Mouse (Mus musculus) ovary, postnatal 10 days (tissue): ENCODE results near the gene Sipa1l3.

Experiments used
- DNase-seq: peaks from one replicate; pipeline ENCODE4 v3.0.0; 2022; ENCODE audit warnings: low spot score

Sipa1l3 gene

DNA sequence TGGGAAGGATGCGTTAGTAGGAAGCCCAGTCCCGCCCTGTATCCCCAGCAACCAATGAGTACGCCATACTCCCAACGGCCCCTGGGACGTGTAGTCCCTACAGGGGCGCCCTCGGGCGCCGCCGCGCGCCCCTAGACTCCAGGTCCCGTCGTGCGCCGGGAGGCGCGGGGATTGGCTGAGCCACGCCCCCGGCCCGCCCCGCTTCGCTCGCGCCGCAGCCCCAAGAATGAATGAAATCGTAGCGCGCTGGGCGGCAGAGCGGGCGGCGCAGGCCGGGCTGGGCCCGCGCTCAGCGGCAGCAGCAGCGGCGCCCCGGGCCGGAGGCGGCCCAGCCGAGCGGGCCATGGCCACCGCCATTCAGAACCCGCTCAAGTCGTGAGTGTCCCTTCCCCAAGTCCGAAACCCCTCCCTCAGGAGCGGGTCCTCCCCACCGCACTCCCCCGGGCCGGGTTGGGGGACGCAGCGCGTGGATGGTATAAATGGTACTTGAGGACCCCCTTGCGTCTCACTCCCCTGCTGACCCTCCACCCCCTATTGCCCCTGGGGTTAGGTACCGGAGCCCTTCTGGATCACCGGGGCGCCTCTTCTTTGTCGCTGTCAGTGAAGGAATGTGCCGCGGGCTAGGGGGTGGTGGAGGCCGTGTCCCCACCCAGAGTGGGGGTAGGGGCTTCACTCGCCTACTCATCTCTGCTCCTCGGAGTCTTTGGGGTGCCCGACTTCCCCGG lies 214.5 kb downstream of the Sipa1l3 start, which contains the start of gene Dpf1:
Gene Dpf1, plus strand, starts transcription at position 214 of the 725 bp plus-strand sequence.
- no peak for DNase-seq

DNA sequence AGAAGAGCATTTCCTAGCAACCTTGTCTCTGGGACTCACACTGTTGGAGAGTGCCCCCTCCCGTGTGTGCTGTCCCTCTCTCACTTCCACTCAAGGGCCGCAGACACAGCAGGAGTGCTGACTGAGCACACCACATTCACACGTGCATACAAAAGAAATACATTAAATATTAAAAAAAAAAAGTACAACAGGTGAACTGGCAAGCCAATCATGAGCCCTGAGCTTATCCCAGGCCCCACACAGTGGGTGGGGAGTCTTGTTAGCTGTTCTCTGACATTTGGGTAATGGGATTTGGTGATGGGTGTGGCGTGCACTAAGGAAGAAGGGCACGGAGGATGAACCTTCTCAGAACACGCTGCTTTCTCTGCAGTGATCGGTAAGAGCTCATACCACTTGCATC lies 215.8 kb downstream of the Sipa1l3 start:
- no peak for DNase-seq

DNA sequence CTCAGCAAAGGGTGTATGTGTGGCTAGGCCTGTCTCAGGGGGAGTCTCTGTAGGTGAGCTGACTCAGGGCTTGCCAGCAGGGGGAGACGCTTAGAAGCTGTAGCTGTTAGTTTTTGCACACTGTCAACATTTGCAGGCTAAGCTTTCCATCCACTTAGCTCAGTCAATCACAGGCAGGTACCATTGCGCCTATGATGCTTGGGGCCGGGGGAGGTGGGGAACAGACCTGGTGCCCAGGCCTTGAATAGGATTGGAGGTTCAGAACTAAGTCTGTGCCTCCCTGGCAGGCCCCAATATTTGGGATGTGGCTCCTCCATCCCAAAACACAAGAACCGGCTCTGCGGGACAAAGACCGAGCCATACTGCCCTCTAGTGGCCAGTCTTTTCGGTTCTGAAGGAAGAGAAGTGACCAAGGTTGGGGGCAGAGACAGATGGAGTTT lies 217.3 kb downstream of the Sipa1l3 start:
- DNase-seq: no peak

DNA sequence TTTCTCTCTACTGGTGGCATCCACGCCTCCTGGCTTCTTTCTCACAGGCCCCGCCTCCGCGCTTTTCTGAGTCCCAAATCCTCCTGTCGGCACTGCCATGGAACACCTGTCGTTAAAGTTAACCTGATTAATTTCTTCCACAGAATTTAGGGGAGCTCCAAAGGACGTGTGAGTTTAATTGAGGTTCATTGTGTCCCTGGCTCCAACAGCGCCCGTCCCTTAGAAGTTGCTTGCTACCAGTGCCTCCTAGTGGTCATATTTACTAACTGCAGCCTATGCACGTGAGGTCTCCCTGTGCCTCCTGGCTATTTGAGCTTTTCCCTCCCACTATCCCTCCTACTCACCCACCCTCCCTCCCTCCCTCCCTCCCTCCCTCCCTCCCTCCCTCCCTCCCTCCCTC lies 221.4 kb downstream of the Sipa1l3 start:
- DNase-seq: no peak

DNA sequence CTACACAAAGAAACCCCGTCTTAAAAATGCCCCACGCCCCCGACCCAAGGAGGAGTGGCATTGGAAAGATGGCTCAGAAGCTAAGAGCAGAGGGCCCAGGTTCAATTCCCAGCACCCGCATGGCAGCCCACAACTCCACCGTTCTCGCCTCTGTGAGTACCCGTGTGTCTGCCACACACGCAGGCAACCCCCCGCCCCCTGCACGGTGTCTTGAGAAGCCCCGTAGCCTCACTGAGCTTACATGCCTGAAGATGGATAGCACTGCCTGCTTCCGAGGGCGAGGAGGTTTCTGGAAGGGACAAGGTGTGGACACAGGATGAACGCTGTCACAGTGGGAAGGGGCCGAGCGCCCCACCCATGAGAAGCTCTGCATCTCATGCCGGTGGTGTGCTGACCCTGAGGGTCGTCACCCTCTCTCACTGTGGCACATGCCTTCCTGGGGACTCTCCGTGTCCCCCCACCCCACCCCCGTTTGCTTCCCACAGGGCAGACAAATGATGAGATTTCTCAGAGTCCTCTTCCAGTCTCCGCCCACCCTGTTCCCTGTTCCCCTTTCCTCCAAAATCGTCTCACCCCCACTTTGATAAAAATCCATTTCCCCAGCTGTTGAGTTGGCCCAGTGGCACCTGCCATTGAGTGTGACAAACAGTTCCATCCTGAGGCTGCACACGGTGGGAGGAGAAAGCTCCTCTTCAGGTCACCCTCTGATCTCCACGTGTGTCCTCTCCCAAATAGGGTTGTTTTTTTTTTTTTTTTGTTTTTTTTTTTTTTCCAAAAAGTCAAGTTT lies 222.4 kb downstream of the Sipa1l3 start:
- no peak for DNase-seq

DNA sequence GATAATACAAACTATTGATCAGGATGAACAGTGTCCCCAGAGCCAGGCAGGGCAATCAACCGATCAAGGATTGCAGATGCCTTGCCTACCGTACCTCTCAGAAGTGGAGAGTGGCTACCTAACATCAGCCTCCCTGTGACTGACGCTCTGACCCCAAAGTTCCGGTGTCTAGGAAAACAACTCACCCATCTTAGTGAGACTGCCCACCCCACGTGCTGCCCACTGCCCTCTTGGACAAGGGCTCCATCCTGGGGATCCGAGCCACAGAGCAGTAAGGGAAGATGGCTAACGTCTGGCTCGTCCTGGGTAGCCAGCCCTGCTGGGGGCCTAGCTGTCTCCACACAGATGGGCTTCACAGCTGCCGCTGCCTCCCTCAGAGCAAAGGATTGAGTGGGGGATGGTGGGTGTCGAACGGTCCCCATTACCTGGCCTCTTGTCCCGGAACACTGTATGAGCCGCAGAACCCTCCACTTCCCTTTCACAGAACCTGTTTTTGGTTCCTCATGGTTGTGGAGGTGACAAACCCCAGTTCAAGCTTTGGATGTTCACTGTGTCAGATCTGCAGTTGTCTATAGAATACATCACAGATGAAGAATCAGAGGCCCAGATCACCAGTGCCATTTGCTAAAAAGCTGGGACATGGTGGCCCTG lies 224.2 kb downstream of the Sipa1l3 start:
- DNase-seq: no peak

DNA sequence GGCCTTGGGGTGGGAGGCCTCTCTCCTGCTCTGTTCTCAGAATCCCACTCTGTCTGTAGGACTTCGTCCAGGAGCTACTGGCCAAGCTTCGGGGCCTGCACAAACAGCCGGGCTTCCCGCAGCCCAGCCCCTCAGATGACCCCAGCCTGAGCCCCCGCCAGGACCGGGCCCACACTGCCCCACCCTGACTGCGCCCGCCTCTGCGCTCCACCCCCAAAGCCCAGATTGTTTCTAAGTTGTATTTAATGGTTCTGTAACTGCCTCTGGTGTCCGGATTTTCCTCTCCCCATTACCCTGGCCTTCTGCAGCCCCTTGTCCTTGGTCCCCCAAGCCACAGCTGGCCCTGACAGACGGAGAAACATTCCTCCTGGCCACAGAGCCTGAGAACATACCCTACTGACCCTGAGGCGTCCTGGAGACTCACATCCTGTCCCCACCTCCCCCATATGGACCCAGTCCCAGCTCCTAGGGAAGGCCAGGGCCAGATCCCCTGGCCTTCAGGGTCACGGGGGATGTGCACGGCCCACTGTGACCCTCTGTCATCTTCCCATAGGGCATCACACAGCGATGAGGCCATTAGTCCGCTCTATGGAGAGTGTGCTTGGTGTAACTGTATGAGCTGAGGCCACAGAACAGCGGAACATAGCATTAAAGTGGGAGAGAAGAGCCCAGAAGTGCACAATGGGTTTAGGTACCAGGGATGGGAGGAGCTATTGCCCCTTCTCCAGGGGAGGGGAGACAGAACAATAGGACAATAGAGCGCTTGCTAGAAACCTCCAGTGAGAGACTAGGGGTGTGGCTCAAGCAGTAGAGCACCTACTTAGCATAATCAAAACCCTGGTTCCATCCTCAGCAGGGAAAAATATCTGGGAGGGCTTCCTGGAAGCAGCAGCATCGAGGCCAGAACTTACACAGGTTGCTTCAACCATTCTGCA lies 225.0 kb downstream of the Sipa1l3 start:
- DNase-seq: no peak

DNA sequence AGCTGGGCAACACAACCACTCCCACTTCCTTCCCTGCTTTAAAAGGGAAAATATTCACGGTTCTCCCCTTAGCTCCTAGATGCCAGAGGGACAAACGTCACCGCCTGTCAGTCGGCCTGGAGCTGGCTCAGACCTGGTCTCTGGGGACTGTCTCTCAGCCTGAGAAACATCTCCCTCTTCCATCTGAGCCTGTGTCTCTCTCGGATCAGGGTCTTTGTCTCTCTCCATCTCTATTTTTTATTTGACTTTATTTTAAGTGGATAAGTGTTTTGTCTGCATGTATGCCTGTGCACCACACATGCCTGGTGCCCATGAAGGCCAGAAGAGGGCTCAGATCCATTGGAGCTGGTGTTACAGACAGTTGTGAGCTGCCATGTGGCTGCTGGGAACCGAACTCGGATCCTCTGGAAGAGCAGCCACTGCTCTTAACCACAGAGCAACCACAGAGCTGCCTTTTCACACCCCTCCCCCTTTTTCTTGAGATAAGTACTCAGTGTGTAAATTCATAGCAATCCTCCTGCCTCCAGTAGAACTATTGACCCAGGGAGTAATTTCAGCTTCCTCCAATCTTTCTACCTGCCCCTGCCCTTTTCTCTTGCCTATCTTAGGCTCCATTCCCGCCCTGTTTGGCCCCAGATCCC lies 225.9 kb downstream of the Sipa1l3 start:
- no peak for DNase-seq

DNA sequence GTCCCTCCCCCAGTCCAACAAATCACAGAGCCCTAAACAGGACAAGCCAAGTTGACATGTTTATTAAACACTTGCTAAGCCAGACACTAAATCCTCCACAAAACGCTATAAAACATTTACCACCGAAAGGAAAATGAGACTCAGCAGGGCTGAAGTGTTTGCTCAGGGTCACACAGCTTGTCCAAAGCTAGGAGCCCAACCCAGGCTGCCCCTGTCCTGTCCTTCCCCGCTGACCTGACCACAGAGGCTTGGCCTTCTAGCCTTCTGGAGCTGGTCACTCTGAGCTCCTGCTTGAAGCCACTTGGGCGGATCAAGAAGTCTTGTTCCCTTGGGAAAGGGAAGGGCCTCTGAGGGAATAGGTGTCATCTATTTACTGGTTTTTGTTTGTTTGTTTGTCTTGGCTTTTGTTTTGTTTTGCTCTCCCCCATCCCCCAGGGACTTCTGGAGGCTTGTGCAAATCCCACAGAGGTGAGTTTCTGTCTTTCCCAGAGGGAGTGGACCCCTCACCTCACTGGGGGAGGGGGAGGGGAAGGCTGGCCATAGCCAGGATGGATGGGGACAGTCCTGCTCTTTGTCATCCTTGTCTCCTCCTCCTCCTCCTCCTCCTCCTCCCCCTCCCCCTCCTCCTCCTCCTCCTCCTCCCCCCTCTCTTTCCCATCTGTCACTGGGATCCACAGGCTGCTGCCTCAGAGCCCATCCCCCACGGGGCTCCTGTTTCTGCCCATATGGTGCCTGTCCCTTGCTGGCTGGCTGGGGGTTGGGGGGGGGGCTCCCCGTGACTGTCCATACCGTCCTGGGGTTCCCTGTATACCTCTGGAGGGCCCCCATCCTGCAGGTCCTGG lies 226.6 kb downstream of the Sipa1l3 start:
- no peak for DNase-seq

DNA sequence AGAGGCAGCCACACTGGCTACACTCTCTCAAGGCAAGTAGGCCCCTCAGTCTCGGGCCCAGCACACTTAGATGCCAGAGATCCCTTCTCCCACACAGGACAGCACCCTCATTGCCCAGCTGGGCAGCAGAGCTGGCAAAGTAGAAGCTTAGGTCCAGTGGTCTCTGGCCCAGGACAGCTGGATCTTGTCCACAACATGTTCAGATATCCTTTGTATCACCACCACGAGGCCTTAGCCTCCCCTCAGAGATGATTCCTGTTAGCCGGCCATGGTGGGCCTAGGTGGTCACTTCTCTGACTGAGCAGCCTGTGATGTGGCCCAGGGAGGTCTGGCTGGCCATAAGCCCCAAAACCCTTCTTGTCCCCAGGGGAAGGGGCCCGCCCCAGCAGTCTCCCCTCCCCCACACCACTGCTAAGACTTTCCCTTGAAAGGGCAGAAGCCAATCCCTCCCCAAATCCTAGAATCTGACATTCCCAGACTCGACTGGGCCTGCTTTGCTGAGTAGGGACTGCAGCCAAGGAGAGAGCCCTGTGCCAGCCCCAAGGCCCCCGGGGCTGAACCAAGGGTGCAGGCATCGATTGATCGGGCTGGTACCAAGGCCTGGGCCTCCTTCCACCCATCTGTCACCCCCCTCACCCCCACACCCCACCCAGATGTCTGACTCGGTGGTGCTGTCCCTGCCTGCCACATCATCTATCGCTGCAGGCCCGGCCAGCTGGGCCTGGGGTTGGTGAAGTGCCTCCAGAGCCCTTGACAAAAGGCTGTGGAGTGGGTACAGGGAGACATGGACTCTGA lies 227.6 kb downstream of the Sipa1l3 start:
- DNase-seq: no peak

DNA sequence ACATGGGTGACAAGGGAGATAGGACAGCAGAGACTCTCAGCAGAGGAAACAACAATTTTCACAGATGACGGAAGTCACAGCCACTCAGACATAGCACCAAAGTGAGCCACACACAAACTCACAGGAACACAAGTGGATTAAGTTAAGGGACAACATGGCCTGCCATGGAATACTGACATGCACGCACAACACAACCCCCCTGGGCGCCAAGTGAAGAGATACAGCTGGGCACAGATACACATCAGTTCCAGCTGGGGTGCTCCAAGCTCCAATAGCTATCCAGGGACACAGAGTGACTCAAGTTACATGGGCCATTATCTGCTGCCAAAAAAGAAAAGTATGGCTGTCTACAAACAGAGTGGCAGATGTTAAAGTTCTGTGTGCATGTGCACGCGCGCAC lies 228.6 kb downstream of the Sipa1l3 start:
- no peak for DNase-seq

DNA sequence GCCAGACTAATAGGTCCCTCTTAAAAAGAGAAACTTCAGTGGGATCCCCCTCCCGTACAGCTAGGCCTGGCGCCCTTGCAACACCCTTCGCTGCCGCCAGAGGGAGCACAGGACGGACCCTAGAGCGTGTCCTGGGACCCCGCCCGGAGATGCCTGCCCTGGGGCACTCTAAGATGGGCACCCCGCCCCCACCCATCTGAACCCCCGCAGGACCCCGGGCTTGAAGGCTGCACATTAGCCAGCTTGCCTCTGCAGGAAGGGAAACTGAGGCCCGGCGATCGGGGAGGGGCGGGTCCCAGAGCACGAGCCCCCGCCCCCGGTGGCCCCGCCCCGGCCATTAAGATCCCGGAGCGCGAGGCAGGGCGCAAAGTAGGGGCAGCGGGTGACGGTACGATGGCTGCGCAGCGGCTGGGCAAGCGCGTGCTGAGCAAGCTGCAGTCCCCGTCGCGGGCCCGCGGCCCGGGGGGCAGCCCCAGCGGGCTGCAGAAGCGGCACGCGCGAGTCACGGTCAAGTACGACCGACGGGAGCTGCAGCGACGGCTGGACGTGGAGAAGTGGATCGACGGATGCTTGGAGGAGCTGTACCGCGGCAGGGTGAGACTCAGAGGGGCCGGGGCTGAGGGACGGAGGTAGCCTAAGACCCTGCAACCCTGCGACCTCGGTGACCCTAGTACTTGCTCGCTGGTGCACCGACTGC lies 229.4 kb downstream of the Sipa1l3 start, which contains the start of gene Ppp1r14a:
Gene Ppp1r14a, plus strand, starts transcription at position 367 of the 697 bp plus-strand sequence.
- peak; percentile 84 for DNase-seq

DNA sequence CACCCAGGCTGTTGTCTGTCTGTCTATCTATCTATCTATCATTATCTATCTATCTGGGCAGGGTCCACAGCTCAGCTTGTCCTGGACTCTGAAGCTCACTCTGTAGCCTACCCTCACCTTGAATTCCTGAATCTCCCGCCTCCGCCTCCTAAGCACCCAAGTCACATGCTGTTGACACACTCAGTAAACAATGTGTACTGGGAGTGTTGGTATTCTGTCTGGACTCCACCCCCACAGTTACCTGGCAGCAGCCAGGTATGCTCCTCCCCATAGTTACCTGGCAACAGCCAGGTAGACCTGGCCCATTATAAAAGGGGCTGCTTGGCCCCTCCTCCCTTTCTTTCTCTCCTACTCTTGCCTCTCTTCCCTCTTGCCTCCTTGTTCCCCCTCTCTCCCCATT lies 230.4 kb downstream of the Sipa1l3 start:
- DNase-seq: no peak

DNA sequence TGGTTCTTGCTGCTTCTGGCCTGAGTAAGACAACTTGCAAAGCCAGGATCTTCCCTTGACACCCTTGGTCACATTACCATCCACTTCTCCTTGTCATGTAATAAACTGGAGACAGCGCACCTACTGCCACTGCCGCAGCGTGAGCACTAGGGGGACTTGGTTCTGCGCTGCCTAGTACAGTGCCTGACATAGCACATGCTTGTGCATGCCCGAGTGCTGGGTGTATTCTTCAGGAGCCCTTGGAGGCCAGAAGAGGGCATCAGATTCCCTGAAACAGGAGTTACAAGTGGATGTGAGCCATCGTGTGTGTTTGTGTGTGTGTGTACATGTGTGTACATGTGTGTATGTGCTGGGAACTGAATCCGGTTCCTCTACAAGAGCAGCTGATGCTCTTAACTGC lies 231.0 kb downstream of the Sipa1l3 start:
- no peak for DNase-seq

DNA sequence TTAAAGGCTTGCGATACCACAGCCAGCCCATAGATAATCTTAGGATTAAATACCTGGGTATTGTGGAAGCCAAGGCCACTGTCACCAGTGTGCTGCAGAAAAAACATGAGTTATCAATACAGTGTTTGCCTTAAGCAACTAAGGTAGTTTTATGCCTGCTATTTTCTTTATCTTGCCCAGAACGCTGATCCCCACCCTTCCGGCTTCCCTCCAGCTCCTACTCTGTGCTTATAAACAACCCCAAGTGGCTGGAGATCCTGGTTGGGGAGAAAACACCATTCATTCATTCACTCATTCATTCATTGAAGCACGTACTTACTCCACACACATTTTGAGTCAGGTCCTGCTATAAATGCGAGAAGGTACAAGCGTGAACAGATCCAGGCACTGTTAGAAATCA lies 233.9 kb downstream of the Sipa1l3 start:
- DNase-seq: no peak

DNA sequence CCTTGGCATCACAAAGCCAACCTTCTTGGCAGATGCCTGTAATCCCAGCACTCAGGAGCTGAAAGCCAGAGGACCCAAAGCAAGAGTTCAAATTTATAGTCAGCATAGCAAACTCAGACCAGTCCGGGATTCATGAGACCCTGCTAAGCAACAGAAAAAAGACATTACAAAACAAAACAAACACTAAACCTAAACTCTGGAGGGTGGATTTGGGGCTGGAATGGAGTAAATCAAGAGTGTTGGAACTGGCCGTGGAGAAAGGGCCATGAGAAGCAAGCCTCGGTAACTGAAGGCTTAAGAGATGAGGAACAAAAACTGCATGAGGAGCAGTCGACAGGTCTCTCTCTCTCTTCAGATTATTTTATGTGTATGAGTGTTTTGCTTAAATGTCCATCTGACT lies 234.6 kb downstream of the Sipa1l3 start:
- no peak for DNase-seq

DNA sequence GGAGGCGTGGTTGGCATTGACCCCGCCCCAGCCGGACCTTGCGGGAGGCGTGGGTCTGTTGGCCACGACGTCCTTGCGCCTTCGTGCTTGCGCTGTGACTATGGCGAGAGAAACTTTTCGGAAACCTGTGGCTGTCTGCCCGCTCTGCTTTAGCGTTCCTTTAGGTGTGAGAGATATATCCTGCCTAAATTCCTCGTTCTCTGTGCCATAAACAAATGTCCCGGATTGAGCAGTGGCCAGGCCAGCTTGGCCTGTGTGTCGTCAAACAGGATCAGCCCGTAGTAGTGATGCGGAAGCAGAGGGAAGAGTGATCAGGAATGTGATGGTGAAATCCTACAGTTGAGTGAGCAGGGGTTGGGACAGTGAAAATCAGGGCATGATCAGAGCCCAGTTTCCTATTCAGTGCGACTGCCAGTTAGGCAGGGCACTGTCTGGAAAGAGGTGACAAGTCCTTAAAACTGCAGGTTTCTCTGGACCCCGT lies 236.3 kb downstream of the Sipa1l3 start:
- DNase-seq: no peak

DNA sequence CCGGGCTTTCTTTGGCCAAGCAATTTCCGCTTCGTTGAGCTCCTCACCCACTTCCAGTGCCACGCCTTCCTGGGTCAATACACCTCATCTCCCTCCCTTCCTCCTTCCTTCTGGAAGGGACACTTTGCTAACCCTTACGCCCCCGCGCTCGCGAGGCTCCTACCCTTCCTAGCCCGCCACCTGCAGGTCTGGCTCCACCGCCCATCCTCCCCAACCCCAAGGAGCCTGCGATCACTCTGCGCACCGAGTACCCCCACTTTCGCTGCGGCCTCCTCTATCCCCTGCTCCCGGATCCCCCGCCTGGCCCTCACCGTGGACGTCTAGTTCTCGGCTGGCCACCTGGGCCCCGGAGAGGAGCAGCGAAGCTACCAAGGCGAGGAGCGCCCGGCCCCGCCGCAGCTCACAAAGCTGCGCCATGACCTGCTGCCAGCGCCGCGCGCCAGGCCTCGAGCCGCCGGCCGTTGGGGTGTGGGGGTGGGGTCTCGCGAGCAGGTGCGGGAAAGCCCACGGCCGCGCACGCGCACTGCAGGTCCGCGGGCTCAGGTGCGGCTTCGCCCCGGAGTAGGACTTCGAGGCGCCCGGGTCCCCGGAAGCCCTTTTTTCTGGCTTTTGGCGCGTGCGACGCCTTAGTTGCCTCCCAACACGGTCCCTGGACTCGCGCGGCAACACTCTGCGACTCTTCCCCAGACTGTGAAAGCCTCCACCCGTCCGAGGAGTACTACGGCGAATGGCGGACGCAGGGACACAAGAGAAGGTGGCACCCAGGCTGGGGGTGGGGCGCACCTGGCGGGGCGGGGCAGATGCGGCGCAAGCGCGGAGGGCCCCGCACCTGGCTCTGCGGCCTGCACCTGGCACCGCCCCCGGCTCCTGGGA lies 237.0 kb downstream of the Sipa1l3 start, which contains the start of gene Spint2:
Gene Spint2, minus strand, starts transcription at position 712 of the 873 bp plus-strand sequence.
- DNase-seq: peak; percentile 49
